Mouse (Mus musculus): ENCODE measurements around the gene 2410004B18Rik.

DNA sequence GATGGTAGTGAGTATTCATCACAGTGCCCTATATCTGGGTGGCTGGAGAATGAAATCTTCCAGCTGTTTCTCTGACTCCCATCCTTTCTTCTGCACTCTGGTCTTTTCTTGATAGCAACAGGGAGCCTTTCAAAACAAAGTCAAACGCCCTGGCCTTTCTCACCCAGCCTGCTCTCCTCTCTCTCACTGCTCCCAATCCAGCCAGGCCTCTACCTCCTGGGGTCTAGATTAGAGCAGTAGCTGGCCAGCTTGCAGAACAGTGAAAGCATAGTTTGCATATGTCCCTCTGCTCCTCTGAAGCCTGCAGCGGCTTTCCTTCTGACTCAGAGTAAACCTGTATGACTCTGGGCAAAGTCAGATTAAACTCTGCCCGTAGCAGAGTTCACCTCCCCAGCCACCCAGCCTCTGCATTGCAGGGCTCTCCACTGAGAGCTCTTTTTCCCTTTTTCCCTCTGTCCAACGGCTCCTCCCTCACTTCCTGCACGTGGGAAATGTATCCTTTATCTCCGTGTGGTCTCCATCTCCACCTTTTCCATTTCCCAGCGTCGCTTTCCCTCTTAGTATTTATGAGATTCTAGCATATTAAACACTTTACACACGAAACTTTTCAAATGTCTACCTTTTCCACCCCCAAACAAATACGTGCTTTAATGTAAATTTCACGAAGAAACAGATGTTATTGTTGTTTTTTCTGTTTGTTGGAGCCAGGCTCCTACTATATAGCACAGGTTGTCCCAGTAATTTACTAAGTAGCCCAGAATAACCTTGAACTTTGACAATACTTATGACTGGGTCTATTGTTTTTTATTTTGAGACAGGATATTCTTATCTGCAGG lies 15.6 kb upstream of the 2410004B18Rik start, which contains the start of gene Bcl10:
- TF ChIP-seq CTCF (IDR thresholded peaks at IDR 0.05; ENCODE audit: insufficient read depth, low read depth, low read length): no peak
- no peak for TF ChIP-seq POLR2A (IDR thresholded peaks at IDR 0.05; ENCODE audit: insufficient read depth, low read depth, low read length)
